Mouse (Mus musculus) testis, adult 2 months (tissue): ENCODE results near the gene Speer4f2. TPM values are rescaled to one million over a fixed set of nuclear protein-coding genes. Genes with fewer than 3 reads are reported as not detected.
"Not testable (repeated sequence)": the region's sequence is repeated elsewhere in the genome, so short reads cannot be mapped to it uniquely, and the experiment has no call there.

Source experiments
- H3K27ac ChIP-seq: fragments of 200-500 bp; 2 replicates; pipeline ENCODE4 v1.5.1; 2012; ENCODE audit warnings: low read depth, low read length; ENCODE audit not compliant: control insufficient read depth, insufficient read depth
- H3K27me3 ChIP-seq: fragments of 200-500 bp; 2 replicates; pipeline ENCODE4 v1.6.1; 2012; ENCODE audit warnings: mild to moderate bottlenecking, low read length, moderate library complexity; ENCODE audit not compliant: control insufficient read depth, insufficient read depth
- H3K36me3 ChIP-seq: fragments of 200-500 bp; 2 replicates; pipeline ENCODE4 v1.6.1; 2012; ENCODE audit warnings: mild to moderate bottlenecking, low read length; ENCODE audit not compliant: control insufficient read depth, insufficient read depth
- H3K4me1 ChIP-seq: fragments of 200-500 bp; 2 replicates; pipeline ENCODE4 v1.6.1; 2012; ENCODE audit warnings: low read length; ENCODE audit not compliant: control insufficient read depth, insufficient read depth
- H3K4me3 ChIP-seq: fragments of 200-500 bp; 2 replicates; pipeline ENCODE4 v1.5.1; 2012; ENCODE audit warnings: low read depth, mild to moderate bottlenecking, low read length, moderate library complexity, mixed read lengths; ENCODE audit not compliant: control insufficient read depth
- CTCF ChIP-seq: fragments of 200-500 bp; IDR thresholded peaks from 2 replicates; pipeline ENCODE4 v1.5.1; 2012; ENCODE audit warnings: low read depth, mild to moderate bottlenecking, inconsistent platforms, low read length, moderate library complexity; ENCODE audit not compliant: control insufficient read depth, insufficient read depth, insufficient replicate concordance
- POLR2A ChIP-seq: fragments of 200-500 bp; IDR thresholded peaks from 2 replicates; pipeline ENCODE4 v1.6.1; 2012; ENCODE audit warnings: low read depth, mild to moderate bottlenecking, inconsistent platforms, low read length, moderate library complexity; ENCODE audit not compliant: control insufficient read depth
- polyA plus RNA-seq: library from polyadenylated mRNA; depleted of rRNA; stranded (reverse); fragments of >200 nt; gene quantifications from 2 replicates; pipeline ENCODE4 v1.2.3, GENCODE M21; 2012; rRNA removed

Gene Speer4f2
- 8.1 and 9.0 TPM in 2 replicates for polyA plus RNA-seq

- Histone ChIP-seq H3K27ac (peak within 1 kb of the TSS; percentile 42; the same call in 1 of the 2 replicates), H3K4me3 (peak within 1 kb of the TSS; percentile 63)
- H3K36me3 ChIP-seq, H3K4me1 ChIP-seq, H3K27me3 ChIP-seq: not testable (repeated sequence)
These were observed at the start of gene Speer4f2 for GRCm38 (mm10) chr5:17372880-17373279. Gene Speer4f2, plus strand, starts transcription at chr5:17373180.

GRCm38 (mm10) chr5:17328946-17329566 is 43.9 kb upstream of the Speer4f2 start:
- H3K4me3 ChIP-seq = no peak overlapping the region
- TF ChIP-seq POLR2A = no peak
- no peak for TF ChIP-seq CTCF
- H3K27me3 ChIP-seq = no peaks in the 10 kb centered on the region
- no peak overlapping the region for H3K27ac ChIP-seq
- no peaks in the 10 kb centered on the region; the same call in 1 of the 2 replicates for H3K4me1 ChIP-seq
- H3K36me3 ChIP-seq = no peaks in the 10 kb centered on the region

GRCm38 (mm10) chr5:17334836-17335235 is 38.1 kb upstream of the Speer4f2 start:
- H3K27me3 ChIP-seq = no peaks in the 10 kb centered on the region
- H3K4me3 ChIP-seq = no peak overlapping the region
- TF ChIP-seq CTCF = no peak
- no peak for TF ChIP-seq POLR2A
- H3K27ac ChIP-seq = no peak overlapping the region
- H3K4me1 ChIP-seq = no peaks in the 10 kb centered on the region
- H3K36me3 ChIP-seq = no peaks in the 10 kb centered on the region

- not testable (repeated sequence) for H3K27me3 ChIP-seq, H3K4me3 ChIP-seq, H3K27ac ChIP-seq, H3K4me1 ChIP-seq, H3K36me3 ChIP-seq
These were observed 27.2 kb upstream of the Speer4f2 start for GRCm38 (mm10) chr5:17345741-17346140.

- Histone ChIP-seq H3K4me3 (no peak overlapping the region), H3K27me3 (no peaks in the 10 kb centered on the region), H3K4me1 (no peaks in the 10 kb centered on the region), H3K36me3 (no peaks in the 10 kb centered on the region), H3K27ac (no peak overlapping the region)
- TF ChIP-seq POLR2A (no peak), CTCF (no peak)
These were observed 13.5 kb upstream of the Speer4f2 start for GRCm38 (mm10) chr5:17359394-17359999.

- no peaks in the 10 kb centered on the region for H3K36me3 ChIP-seq
- no peak overlapping the region for H3K4me3 ChIP-seq
- no peak overlapping the region for H3K27ac ChIP-seq
- no peaks in the 10 kb centered on the region for H3K4me1 ChIP-seq
- TF ChIP-seq POLR2A (no peak), CTCF (no peak)
- no peaks in the 10 kb centered on the region for H3K27me3 ChIP-seq
These were observed 16.9 kb downstream of the Speer4f2 start for GRCm38 (mm10) chr5:17389926-17390325.

- no peaks in the 10 kb centered on the region for H3K27me3 ChIP-seq
- H3K4me1 ChIP-seq = no peaks in the 10 kb centered on the region
- no peak overlapping the region for H3K4me3 ChIP-seq
- H3K36me3 ChIP-seq = no peaks in the 10 kb centered on the region
- no peak overlapping the region for H3K27ac ChIP-seq
- no peak for TF ChIP-seq POLR2A
- TF ChIP-seq CTCF = no peak
These were observed 18.2 kb downstream of the Speer4f2 start for GRCm38 (mm10) chr5:17391207-17391606.

- Histone ChIP-seq H3K4me1 (no peaks in the 10 kb centered on the region), H3K36me3 (no peaks in the 10 kb centered on the region), H3K27me3 (no peaks in the 10 kb centered on the region), H3K4me3 (no peak overlapping the region), H3K27ac (no peak overlapping the region)
- no peak for TF ChIP-seq CTCF
- no peak for TF ChIP-seq POLR2A
These were observed 27.6 kb downstream of the Speer4f2 start for GRCm38 (mm10) chr5:17400571-17400970.
